Mouse (Mus musculus) retina, postnatal 1 day (tissue): Measurements from ENCODE around the gene Entr1.
"Not testable (repeated sequence)": the region's sequence is repeated elsewhere in the genome, so short reads cannot be mapped to it uniquely, and the experiment has no call there.

Source experiments
- DNase-seq: peaks from one replicate; pipeline ENCODE4 v3.0.0-alpha.2; 2012

Gene Entr1

GRCm38 (mm10) chr2:26387713-26388112, 1.4 kb downstream of the Entr1 start:
- no peak for DNase-seq

- not testable (repeated sequence) for DNase-seq
Measured at GRCm38 (mm10) chr2:26380871-26381270, 8.2 kb downstream of the Entr1 start.

- DNase-seq, result peak; percentile 91
Measured at GRCm38 (mm10) chr2:26380131-26380771, 8.9 kb downstream of the Entr1 start, which contains the start of gene Snapc4. TSS of gene Snapc4 (minus strand) at chr2:26380653.

- no peak for DNase-seq
Measured at GRCm38 (mm10) chr2:26372396-26372795, 16.7 kb downstream of the Entr1 start.

GRCm38 (mm10) chr2:26368572-26368971, 20.5 kb downstream of the Entr1 start:
- no peak for DNase-seq

- DNase-seq, result no peak
Measured at GRCm38 (mm10) chr2:26367911-26368310, 21.2 kb downstream of the Entr1 start.

- no peak for DNase-seq
Measured at GRCm38 (mm10) chr2:26364738-26365465, 24.2 kb downstream of the Entr1 start.

- DNase-seq, result no peak
Measured at GRCm38 (mm10) chr2:26363481-26363880, 25.6 kb downstream of the Entr1 start.

- no peak for DNase-seq
Measured at GRCm38 (mm10) chr2:26362991-26363390, 26.1 kb downstream of the Entr1 start.

GRCm38 (mm10) chr2:26360772-26361171, 28.3 kb downstream of the Entr1 start, which contains the start of gene Card9:
TSS of gene Card9 (minus strand) at chr2:26360918.
- DNase-seq, result no peak

- DNase-seq, result no peak
Measured at GRCm38 (mm10) chr2:26359983-26360382, 29.1 kb downstream of the Entr1 start.

GRCm38 (mm10) chr2:26358667-26359320, 30.3 kb downstream of the Entr1 start:
- no peak for DNase-seq

GRCm38 (mm10) chr2:26357484-26357883, 31.6 kb downstream of the Entr1 start:
- no peak for DNase-seq

GRCm38 (mm10) chr2:26356678-26357077, 32.4 kb downstream of the Entr1 start:
- no peak for DNase-seq

- DNase-seq, result no peak
Measured at GRCm38 (mm10) chr2:26356231-26356630, 32.9 kb downstream of the Entr1 start.

GRCm38 (mm10) chr2:26354401-26354800, 34.7 kb downstream of the Entr1 start:
- no peak for DNase-seq

- no peak for DNase-seq
Measured at GRCm38 (mm10) chr2:26353066-26353980, 35.8 kb downstream of the Entr1 start.

- no peak for DNase-seq
Measured at GRCm38 (mm10) chr2:26352291-26352910, 36.7 kb downstream of the Entr1 start.

GRCm38 (mm10) chr2:26351358-26352290, 37.5 kb downstream of the Entr1 start, which contains the start of gene Dnlz:
TSS of gene Dnlz (minus strand) at chr2:26352110.
- DNase-seq, result peak; percentile 95

GRCm38 (mm10) chr2:26348241-26348640, 40.9 kb downstream of the Entr1 start:
- DNase-seq, result no peak
